Mouse (Mus musculus) testis, adult 2 months (tissue): ENCODE results near the gene Mlf2.

Experiments
- CTCF ChIP-seq: fragments of 200-500 bp; IDR thresholded peaks from 2 replicates; pipeline ENCODE4 v1.5.1; 2012; ENCODE audit warnings: low read depth, mild to moderate bottlenecking, inconsistent platforms, low read length, moderate library complexity; ENCODE audit not compliant: control insufficient read depth, insufficient read depth, insufficient replicate concordance
- POLR2A ChIP-seq: fragments of 200-500 bp; IDR thresholded peaks from 2 replicates; pipeline ENCODE4 v1.6.1; 2012; ENCODE audit warnings: low read depth, mild to moderate bottlenecking, inconsistent platforms, low read length, moderate library complexity; ENCODE audit not compliant: control insufficient read depth

DNA sequence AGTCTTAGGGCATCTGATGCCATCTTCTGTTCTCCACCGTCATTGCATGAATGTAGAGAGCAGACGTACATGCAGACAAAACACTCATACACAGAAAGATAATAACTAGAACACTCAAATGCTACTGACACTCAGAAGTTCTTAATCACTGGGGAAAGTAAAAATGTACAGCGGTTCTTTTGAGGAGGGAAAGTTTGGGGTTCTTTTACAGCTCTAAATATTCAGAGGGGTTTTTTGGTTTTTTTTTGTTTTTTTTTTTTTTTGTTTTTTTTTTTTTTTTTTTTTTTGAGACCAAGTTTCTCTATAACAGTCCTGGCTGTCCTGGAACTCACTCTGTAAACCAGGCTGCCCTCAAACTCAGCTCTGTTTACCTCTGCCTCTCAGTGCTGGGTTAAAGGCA, 1.9 kb downstream of the Mlf2 start:
- TF ChIP-seq CTCF (no peak), POLR2A (no peak)
